Mouse (Mus musculus) B cell, adult 2 months (primary cell): ENCODE measurements at regions not wholly inside any gene's neighbourhood (a gene's known extent, or its start where the extent isn't known, plus 50 kb on each side); places are given as distances from the start of the nearest gene placed in this dataset.

ENCODE experiments used
- DNase-seq, 2 experiments: peaks; one replicate each; pipeline ENCODE4 v3.0.0; 2022

DNA sequence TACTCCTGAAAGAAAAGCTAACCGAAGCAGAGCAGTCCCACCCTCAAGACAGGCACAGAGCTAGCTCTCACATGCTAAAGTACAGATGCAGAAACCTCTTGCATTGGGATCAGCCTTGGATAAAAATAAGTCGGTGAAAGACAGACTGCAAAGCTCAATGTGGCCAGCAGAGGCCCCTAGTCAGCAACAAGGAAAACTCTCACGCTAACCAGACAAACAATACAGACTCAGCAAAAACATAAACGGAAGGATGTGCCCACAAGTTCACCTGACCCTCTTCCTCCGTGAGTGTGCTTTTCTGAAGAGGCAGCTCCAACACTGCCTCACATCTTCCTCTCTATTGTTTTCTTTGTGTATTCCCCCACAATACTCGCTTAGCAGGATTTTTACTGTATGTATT lies 77.8 kb downstream of the Rpia start:
- peak; percentile 74 to 76 for DNase-seq

DNA sequence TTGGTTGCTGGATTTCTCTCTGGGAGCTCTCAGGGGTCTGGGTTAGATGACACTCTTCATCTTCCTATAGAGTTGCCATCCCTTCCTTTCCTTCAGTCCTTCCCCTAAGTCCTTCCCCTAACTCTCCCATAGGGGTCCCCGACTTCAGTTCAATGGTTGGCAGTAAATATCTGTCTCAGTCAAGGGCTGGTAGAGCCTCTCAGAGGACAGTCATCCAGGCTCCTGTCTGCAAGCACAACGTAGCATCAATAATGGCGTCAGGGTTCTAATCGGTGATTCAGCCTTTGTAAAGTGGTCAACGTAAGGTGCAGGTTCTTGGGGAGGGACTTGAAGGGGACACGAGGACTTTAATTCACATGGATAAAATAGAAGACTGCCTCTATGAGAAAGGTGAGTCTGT lies 78.4 kb downstream of the Rpia start:
- DNase-seq: no peak

DNA sequence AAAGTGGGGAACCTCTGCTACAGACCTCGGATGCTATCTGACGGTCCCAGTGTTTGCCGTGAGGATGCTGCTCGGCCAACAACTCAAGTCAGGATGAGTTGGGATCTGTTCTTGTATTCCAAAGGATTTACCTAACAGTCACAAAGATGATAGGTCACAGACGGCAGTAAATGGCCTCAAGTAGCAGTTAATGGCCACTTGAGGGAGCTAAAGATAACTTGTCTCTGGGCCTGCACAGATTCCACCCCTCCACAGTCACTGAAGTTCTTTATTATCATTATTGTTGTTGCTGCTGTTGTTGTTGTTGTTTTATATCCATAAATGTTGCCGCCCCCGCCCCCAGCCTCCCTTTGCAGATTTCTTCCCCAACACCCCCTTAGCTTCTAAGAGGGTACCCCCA lies 78.9 kb downstream of the Rpia start:
- DNase-seq: peak in 1 of 2 experiments; percentile 32

DNA sequence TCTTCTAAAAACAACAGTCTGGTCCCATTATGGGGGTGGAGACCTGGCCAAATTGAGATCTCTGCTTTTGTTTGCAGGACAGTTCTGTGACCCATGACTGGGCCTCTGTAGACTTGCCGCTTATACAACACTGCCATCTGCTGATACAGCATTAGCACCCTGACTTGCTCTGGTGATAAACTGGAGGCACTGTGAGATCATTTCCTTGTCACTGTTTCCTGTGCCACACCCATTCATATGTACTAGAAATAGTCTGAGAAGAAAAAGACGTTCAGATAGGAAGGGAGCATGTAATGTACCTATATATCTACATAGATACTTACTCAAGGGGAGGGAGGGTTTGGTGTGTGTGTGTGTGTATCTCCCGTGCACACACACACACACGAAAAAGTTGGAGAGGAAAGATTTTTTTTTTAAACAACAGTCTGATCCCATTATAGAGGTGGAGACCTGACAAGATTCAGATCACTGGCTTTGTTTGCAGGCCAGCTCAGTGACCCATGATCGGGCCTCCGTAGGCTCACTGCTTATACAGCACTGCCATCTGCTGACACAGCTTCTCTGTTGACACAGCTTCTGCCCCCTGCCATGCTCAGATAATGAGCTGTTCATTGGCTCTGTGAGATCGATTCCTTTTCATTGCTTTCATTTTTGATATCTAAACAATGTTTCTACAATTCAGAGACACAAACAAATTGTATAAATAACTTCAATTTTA lies 82.5 kb downstream of the Rpia start:
- peak; percentile 77 to 79 for DNase-seq

DNA sequence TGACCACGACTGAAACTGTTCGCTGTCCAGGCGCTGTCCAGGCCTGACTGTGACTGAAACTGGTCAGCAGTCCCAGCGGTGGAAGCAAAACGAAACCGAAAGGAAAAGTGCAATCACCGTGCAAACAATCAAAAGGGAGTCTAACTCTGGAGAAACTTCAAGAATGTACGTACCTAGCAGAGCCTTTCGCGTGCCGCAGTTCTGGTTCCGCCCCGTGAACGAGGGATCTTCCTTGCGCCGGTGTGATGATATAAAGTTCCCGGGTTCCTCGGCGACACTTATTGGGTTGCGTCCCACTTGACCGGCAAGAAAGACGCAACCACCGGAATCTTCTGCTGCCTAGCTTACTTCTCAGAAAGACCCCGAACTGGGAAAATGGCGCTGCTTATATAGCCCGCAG lies 96.4 kb downstream of the Rpia start:
- DNase-seq: no peak
